Mouse (Mus musculus): ENCODE measurements around the gene Rrp1b.

The Rrp1b gene

DNA sequence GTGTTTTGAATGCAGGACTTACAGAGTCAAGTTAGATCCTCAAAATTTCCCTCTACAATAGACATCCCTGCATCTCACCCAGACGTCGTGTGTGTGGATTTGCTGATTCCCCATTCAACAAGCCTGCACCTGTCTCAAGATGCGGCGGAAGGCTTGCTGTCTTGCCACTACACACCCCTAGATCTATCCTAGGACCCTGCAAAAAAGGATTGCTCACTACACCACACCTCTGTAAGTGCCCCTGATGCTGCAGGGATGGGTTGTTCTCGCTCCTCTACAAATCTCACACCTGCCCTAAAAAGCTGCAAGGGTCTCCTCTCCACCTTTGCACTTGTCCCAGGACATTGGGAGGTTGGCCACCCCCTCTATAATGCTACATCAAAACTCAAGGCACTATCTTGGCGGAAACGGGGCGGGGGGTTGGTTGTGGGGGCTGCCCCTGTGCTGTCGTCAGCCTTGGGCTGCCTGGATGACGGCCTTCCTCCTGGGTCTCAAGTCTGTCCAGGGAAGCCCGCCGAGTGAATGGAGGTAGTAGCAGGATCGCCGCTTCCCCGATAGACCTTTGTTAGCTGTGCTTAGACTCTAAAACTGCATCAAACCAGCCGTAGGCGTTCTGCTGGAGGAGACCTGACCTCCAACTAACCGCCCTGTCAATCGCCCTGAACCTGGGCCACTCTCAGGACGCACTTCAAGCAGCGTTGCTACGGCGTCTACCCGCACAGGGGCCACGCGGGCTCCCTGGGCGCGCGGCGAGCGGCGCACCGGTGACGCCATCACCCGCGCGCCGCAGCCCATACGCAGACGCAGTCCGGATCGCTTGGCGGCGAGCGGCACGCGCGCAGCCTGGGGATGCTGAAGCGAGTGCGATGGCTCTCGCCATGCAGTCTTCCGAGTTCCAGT, at the start of gene Rrp1b, which contains the start of gene Hsf2bp:
Rrp1b (plus strand) TSS at position 492 of the 900 bp plus-strand sequence.
Hsf2bp (minus strand) TSS at position 741 of the 900 bp plus-strand sequence.
- peak; percentile 59 for DNase-seq (ENCODE audit: low read depth)

DNA sequence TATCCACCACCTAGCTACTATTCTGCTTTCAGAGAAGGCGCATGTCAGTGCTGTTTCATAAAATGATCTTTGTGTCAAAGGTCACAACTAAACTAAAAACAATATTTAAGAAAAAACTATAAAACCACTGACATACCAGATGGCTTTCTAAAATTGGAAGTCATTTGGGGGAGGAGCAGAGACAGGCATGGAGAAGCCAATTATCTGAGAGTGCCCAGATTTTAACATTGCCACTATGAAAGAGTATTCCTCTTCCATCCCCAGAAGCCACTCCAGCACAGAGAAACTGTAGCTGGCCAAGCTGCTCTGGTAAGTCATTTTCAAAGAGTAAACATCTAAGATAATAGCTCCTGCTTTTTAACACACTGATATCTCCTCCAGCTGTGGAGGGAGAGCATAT, 49.0 kb upstream of the Rrp1b start:
- DNase-seq (ENCODE audit: low read depth) = no peak

DNA sequence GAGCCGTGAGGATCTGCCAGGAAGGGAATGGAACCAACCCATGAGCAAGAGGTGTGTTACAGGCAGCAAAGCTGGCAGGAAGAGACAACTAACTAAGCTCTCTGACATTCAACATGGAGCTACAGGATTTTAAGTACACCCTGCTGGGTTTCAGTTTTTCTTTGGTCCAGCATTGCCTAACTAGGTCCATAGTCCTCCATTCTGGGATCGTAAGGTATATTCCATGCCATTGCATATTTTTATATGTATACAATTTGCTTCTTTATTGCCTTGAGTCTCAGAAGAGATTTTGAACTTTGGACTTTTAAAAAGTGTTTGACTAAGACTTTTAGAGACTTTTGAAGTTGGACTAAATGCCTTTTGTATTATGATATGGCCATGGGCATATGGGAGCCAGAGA, 46.9 kb upstream of the Rrp1b start:
- DNase-seq (ENCODE audit: low read depth) = no peak

- DNase-seq (ENCODE audit: low read depth) = no peak
Measured at GRCm38 (mm10) chr17:31992004-31992403, 43.9 kb upstream of the Rrp1b start.

DNA sequence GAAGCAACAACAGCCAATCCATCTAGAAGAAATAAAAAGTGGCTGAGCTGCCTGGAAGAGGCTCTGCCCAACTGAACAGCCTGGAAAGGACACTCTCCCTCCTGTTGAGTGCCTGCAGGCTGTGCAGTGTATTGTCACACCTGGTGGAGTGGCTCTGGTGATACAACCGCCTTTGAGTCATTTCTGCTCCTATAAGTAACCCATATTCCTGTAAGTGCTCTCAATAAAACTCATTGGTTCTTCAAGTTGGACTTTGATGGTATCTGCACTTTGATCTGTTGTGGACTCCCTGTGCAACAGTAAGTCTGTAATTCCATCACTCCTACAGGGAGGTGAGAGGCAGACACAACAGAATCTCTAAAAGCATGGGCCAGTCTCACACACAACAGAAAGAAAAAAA, 42.5 kb upstream of the Rrp1b start:
- DNase-seq (ENCODE audit: low read depth) = no peak

- DNase-seq (ENCODE audit: low read depth) = no peak
Measured at GRCm38 (mm10) chr17:31994132-31994531, 41.8 kb upstream of the Rrp1b start.

- peak; percentile 13 for DNase-seq (ENCODE audit: low read depth)
Measured at GRCm38 (mm10) chr17:31995784-31996183, 40.1 kb upstream of the Rrp1b start.

DNA sequence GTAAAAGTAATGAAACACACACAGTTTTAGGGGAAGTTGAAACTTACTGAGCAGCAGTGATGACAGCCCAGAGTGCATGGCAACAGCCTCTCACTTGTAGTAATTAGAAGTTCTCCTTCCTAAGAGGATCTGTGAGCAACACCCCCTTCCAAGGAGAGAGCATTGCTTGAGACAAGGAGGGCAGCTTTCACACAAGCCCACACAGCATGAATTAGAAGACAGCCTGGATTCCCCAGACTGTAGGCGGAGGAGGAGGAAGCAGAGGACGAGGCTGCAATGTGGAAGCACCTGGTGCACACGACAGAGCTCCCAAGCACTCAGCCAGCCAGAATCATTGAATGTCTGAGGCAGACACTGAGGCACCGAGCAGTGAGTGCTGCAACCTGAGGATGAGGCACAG, 39.6 kb upstream of the Rrp1b start:
- no peak for DNase-seq (ENCODE audit: low read depth)

- DNase-seq (ENCODE audit: low read depth) = no peak
Measured at GRCm38 (mm10) chr17:31998351-31998750, 37.5 kb upstream of the Rrp1b start.

DNA sequence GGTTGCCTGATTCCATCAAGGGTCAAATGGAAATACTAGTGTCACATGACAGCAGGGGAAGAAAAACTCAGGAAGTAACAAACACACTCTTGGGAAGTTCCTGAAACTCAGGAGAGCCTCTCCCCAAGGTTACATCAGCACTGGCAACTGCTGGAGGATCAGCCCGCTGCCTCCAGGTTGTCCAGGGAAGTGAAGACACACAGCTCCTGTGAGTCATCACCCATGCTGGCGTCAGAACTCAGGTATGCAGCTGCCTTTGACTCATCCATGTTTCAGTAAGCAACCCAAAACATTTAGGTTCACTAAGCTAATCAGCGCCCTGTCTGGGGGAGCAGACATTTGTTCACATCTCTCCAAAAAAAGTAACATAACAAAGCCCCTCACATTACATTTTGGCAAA, 32.6 kb upstream of the Rrp1b start:
- DNase-seq (ENCODE audit: low read depth) = no peak

DNA sequence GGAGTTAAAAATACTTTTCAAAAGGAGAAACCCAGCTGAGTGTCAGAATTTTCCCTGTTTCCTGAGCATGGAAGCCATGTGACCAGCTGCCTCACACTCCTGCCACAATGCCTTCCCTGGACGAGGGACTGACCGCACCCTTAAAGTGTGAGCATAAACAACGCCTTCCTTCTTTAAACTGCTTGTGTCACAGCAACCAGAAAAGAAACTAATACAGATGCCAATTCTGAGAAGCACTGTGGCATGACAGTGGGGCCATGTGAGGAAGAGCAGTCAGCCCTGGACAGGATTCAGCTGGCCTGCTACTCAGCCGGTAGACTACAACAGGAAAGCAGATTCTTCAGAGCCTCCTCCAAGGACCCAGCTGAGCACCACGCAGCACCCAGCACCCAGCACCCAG, 29.1 kb upstream of the Rrp1b start:
- DNase-seq (ENCODE audit: low read depth) = no peak

DNA sequence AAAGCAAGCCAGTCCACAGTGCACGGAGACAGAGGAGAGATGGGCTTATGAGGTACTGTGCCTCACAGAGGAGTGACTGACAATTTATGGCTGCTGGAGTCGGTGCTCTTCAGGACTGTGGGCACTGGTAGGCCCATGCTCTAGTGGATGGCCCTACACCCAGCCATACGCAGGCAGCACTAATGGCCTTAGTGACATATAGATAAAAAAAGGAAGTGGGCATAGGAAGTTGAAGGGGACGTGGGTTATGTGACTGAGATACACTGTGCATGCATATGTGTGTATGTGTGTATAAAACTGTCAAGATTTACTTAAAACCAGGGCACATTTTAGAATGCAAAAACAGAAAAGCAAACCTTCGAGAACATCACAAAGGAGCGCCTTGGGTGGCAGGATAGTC, 24.2 kb upstream of the Rrp1b start:
- DNase-seq (ENCODE audit: low read depth) = no peak

DNA sequence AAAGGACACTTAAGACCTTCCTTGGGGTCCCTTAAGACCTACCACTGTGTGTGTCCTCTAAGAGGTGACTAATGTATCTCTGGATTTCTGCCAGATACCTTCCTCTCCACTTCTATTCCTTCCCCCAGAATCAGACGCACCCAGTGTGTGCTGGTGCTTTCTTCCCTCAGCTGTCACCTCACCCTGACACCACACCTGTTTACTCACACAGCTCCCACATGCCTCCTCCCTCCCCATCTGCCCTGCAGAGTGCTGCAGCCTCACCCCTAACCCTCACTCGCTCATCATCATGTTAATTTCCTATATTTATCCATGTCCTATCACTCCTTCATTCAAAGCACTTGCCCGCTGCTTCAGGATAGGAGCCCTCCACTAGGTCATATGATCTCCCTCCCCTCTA, 23.6 kb upstream of the Rrp1b start:
- no peak for DNase-seq (ENCODE audit: low read depth)

- DNase-seq (ENCODE audit: low read depth) = no peak
Measured at GRCm38 (mm10) chr17:32013659-32014058, 22.2 kb upstream of the Rrp1b start.

GRCm38 (mm10) chr17:32016481-32016880, 19.4 kb upstream of the Rrp1b start:
- DNase-seq (ENCODE audit: low read depth) = no peak

GRCm38 (mm10) chr17:32018127-32018894, 17.6 kb upstream of the Rrp1b start:
- DNase-seq (ENCODE audit: low read depth) = no peak

- DNase-seq (ENCODE audit: low read depth) = no peak
Measured at GRCm38 (mm10) chr17:32021981-32022380, 13.9 kb upstream of the Rrp1b start.

- no peak for DNase-seq (ENCODE audit: low read depth)
Measured at GRCm38 (mm10) chr17:32022551-32022950, 13.3 kb upstream of the Rrp1b start.

- DNase-seq (ENCODE audit: low read depth) = no peak
Measured at GRCm38 (mm10) chr17:32023088-32023487, 12.8 kb upstream of the Rrp1b start.

GRCm38 (mm10) chr17:32024671-32025073, 11.2 kb upstream of the Rrp1b start:
- no peak for DNase-seq (ENCODE audit: low read depth)

DNA sequence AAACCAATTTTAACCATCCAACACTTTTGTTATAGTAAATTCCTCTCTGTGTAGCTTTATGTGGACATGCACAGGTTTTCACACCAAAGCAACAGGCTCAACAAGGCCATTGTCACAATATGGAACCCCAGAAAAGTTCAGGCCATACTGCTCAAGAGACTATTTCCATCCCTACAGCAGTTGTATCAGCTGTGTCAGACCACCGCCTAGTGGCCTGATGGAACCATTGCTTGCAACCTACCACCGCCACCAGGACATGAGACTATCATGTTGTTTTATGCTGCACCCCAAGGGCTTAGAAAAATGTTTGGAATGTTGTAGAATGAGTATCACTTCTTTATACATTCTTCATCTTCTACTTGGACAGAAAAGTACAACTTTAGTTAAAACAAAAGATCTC, 10.5 kb upstream of the Rrp1b start:
- peak; percentile 38 for DNase-seq (ENCODE audit: low read depth)

GRCm38 (mm10) chr17:32027666-32028065, 8.2 kb upstream of the Rrp1b start:
- DNase-seq (ENCODE audit: low read depth) = peak; percentile 32

DNA sequence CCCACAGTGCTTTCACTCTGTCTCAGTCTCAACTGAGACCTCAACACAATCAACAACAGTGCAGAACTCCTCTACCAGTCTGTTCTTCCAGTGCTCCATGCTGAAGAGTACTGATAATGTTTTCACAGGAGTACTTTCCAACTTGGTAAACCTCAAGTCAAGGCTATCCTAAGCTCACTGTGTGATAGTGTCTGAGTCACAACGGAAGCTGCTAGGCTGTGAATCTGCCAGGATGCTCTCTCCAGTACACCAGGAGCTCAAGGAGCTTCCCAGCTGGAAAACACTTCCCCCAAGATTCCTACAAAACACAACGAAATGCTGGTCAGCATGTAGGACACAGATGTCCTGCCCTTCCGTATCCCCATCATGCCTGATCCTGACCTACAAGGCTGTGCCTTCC, 7.6 kb upstream of the Rrp1b start:
- no peak for DNase-seq (ENCODE audit: low read depth)
